In the genomic region with DNA sequence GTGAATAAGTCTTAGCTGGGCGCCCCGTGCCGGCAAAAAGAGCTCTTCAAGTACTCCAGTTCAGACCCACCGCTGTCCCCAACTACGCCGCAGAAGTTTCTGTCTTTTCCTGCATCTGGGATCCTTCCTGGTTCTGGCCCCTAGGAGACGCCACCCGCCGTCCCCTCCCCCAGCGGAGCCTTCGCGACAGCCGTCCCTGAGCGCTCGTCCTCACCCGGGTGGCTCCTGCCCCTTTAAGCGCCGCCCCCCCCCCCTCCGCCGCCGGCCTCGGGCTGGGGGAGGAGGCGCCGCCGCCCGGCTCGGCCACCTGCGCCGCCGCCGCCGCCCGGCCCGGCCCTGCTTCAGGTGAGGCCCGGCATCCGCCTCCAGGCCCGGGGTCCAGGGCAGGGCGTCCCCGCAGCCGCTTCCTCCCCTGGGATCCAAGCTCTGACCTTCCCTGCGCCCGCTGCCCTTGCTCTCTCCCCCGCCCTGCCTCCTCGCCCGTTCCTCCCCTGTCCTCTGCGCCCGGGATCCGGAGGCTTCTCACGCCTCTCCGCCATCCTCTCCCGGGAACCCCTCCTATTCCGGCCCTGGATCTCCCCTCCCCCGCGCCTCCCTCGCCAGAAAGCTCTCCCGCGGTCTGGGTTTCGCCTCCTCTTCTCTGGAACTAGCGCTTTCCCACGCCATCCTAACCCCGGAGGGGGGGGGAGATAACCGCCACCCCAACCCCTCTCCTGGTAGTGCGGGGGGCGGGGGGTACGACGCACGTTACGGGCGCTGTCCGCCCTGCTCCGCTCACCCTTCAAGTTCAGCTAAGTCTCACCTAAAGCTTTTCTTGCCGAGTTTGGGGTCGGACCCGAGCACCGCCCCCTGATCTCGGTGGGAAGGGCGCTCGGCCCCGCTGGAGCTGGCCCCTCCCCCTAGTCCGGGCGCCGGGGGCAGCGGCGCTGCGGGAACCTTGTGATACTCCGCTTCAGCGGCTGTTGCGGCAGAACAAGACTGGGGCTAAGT, we compare ENCODE assay signal across 8 mouse cellular contexts. TPM values are rescaled to one million over a fixed set of nuclear protein-coding genes. Genes with fewer than 3 reads are reported as not detected.
DNase-seq lines count a peak whose midpoint lies in the region; ATAC-seq lines count a peak whose summit lies in the region.

No protein-coding gene starts in this region.

- H3K36me3 ChIP-seq in embryonic facial prominence, embryonic 12.5 days, result peaks cover 29% of the 10 kb centered on the region
- H3K36me3 ChIP-seq in liver, embryonic 11.5 days (ENCODE audit: control insufficient read depth, insufficient read depth, low read length), result peaks cover 23% of the 10 kb centered on the region
- H3K36me3 ChIP-seq in splenic B cell, adult 2 months (ENCODE audit: control insufficient read depth, insufficient read depth, low read length, poor library complexity, severe bottlenecking), result peaks cover 3% of the 10 kb centered on the region

- 0 out of 2 replicates have a peak, but pooled peaks have one; percentile 17 for ATAC-seq in embryonic facial prominence, embryonic 12.5 days (ENCODE audit: insufficient number of reproducible peaks, insufficient read depth, low FRiP score, low TSS enrichment)
- ATAC-seq in liver, embryonic 11.5 days (replicated peaks; ENCODE audit: low FRiP score), result peak; percentile 44

- peak; percentile 67 for DNase-seq in 3T3-L1 (ENCODE audit: low read depth, low spot score)
- peak; percentile 91 to 95 for DNase-seq in adrenal gland, postnatal 36 days
- peak; percentile 88 to 90 for DNase-seq in heart, adult 18-20 months
- DNase-seq in kidney, adult 8-10 months, result peak; percentile 81 to 84
- peak; percentile 87 for DNase-seq in liver, embryonic 11.5 days (ENCODE audit: low spot score)
- DNase-seq in naive thymus-derived CD4-positive, alpha-beta T cell, adult 2 months (ENCODE audit: low read depth), result peak; percentile 73
- peak; percentile 91 for DNase-seq in splenic B cell, adult 2 months (ENCODE audit: low read depth, low spot score)

- peak overlapping the region; percentile 75 for H3K9ac ChIP-seq in embryonic facial prominence, embryonic 12.5 days
- H3K9ac ChIP-seq in liver, embryonic 11.5 days (ENCODE audit: low read depth, low read length), result peak overlapping the region; percentile 76

- under 1% methylated on average over 74 of the region's 88 CpGs for WGBS in embryonic facial prominence, embryonic 12.5 days
- under 1% methylated on average over 81 of the region's 88 CpGs for WGBS in liver, embryonic 11.5 days

- peak overlapping the region; percentile 91 for H3K4me2 ChIP-seq in embryonic facial prominence, embryonic 12.5 days (replicated peaks)
- H3K4me2 ChIP-seq in liver, embryonic 11.5 days, result peak overlapping the region; percentile 98

- H3K9me3 ChIP-seq in embryonic facial prominence, embryonic 12.5 days, result no peaks in the 10 kb centered on the region
- H3K9me3 ChIP-seq in liver, embryonic 11.5 days (ENCODE audit: control insufficient read depth, low read length), result no peaks in the 10 kb centered on the region

- H3K4me1 ChIP-seq in embryonic facial prominence, embryonic 12.5 days, result peaks cover 43% of the 10 kb centered on the region
- peaks cover 56% of the 10 kb centered on the region for H3K4me1 ChIP-seq in liver, embryonic 11.5 days (replicated peaks; ENCODE audit: control insufficient read depth, insufficient read depth, low read length)

- peak overlapping the region; percentile 86 for H3K4me3 ChIP-seq in embryonic facial prominence, embryonic 12.5 days
- peak overlapping the region; percentile 88 for H3K4me3 ChIP-seq in liver, embryonic 11.5 days (ENCODE audit: low read depth, low read length)

- peak overlapping the region; percentile 91 for H3K27ac ChIP-seq in embryonic facial prominence, embryonic 12.5 days
- peak overlapping the region; percentile 91 for H3K27ac ChIP-seq in liver, embryonic 11.5 days (ENCODE audit: low read depth, low read length)

- no peaks in the 10 kb centered on the region for H3K27me3 ChIP-seq in embryonic facial prominence, embryonic 12.5 days
- H3K27me3 ChIP-seq in liver, embryonic 11.5 days (replicated peaks; ENCODE audit: control insufficient read depth, insufficient read depth, low read length), result no peaks in the 10 kb centered on the region
- H3K27me3 ChIP-seq in splenic B cell, adult 2 months (ENCODE audit: control insufficient read depth, insufficient read depth, low read length, poor library complexity, severe bottlenecking), result no peaks in the 10 kb centered on the region

RNA-seq across cellular contexts. Expression of gene Baz2a, which starts 1.4 kb away (rescaled TPM):
- 10 to 100 TPM; 43.6 to 50.3 TPM for total RNA-seq in adrenal gland, postnatal 36 days (2021)
- polyA plus RNA-seq in embryonic facial prominence, embryonic 12.5 days (2016; fragmentation: Nextera tagmentation; extraction: Ambion mirVana), result 9.0 and 9.1 TPM in 2 replicates
- total RNA-seq in heart, adult 18-20 months (2021), result 10 to 100 TPM; 19.0 to 20.3 TPM
- 11.1 and 13.0 TPM in 2 replicates for polyA plus RNA-seq in liver, embryonic 11.5 days (2014; fragmentation: Nextera tagmentation; extraction: Ambion mirVana)

RNA-seq across cellular contexts. Expression of gene Atp5b, which starts 9.7 kb away (rescaled TPM):
- total RNA-seq in adrenal gland, postnatal 36 days (2021), result 1,000 to 10,000 TPM; 2,942 to 3,172 TPM
- polyA plus RNA-seq in embryonic facial prominence, embryonic 12.5 days (2016; fragmentation: Nextera tagmentation; extraction: Ambion mirVana), result 1,967 TPM in 2 replicates
- 1,000 to 10,000 TPM; 8,639 to 9,190 TPM for total RNA-seq in heart, adult 18-20 months (2021)
- 2,564 and 2,777 TPM in 2 replicates for polyA plus RNA-seq in liver, embryonic 11.5 days (2014; fragmentation: Nextera tagmentation; extraction: Ambion mirVana)

RNA-seq across cellular contexts. Expression of gene Ptges3, which starts 34.0 kb away (rescaled TPM):
- total RNA-seq in adrenal gland, postnatal 36 days (2021), result 100 to 1,000 TPM; 182 to 237 TPM
- polyA plus RNA-seq in embryonic facial prominence, embryonic 12.5 days (2016; fragmentation: Nextera tagmentation; extraction: Ambion mirVana), result 541 and 578 TPM in 2 replicates
- 100 to 1,000 TPM; 104 to 110 TPM for total RNA-seq in heart, adult 18-20 months (2021)
- 527 and 567 TPM in 2 replicates for polyA plus RNA-seq in liver, embryonic 11.5 days (2014; fragmentation: Nextera tagmentation; extraction: Ambion mirVana)

RNA-seq across cellular contexts. Expression of gene Naca, which starts 57.4 kb away (rescaled TPM):
- 100 to 1,000 TPM; 638 to 655 TPM for total RNA-seq in adrenal gland, postnatal 36 days (2021)
- polyA plus RNA-seq in embryonic facial prominence, embryonic 12.5 days (2016; fragmentation: Nextera tagmentation; extraction: Ambion mirVana), result 832 and 847 TPM in 2 replicates
- total RNA-seq in heart, adult 18-20 months (2021), result 100 to 1,000 TPM; 462 to 532 TPM
- polyA plus RNA-seq in liver, embryonic 11.5 days (2014; fragmentation: Nextera tagmentation; extraction: Ambion mirVana), result 1,053 and 1,054 TPM in 2 replicates

Comparison
In these comparisons a context has a peak if more than half of its experiments do, and no peak if none do; other contexts are left out.
1. Peak in every context shown above with its lines: DNase-seq, ATAC-seq, H3K4me3 ChIP-seq and H3K27ac ChIP-seq.